Mouse (Mus musculus): ENCODE measurements at regions not wholly inside any gene's neighbourhood (a gene's known extent, or its start where the extent isn't known, plus 50 kb on each side); places are given as distances from the start of the nearest gene placed in this dataset.
A peak's percentile ranks its signal among the peaks of the same experiment; 100 is the strongest.

GRCm38 (mm10) chr10:38288689-38289283 is 532.8 kb downstream of the Rfpl4b start:
- DNase-seq (ENCODE audit: low read depth, low spot score): no peak

DNA sequence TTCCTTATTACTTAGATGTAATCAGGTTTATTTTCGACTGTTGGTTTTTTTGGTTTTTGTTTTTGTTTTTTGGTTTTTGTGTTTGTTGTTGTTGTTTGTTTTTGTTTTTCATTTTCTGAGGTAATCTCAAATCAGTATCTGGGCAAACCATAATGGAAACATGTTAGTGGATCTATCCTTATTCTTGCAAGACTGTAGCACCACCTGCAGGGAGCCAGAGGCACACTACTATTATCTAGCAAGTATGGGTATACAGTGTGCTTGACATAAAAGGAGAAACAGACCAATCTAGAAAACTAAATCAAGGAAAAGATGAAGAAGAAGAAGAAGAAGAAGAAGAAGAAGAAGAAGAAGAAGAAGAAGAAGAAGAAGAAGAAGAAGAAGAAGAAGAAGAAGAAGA is 552.4 kb downstream of the Rfpl4b start:
- peak; percentile 67 for DNase-seq (ENCODE audit: low read depth, low spot score)

GRCm38 (mm10) chr10:38265564-38265963 is 556.0 kb downstream of the Rfpl4b start:
- DNase-seq (ENCODE audit: low read depth, low spot score): no peak

DNA sequence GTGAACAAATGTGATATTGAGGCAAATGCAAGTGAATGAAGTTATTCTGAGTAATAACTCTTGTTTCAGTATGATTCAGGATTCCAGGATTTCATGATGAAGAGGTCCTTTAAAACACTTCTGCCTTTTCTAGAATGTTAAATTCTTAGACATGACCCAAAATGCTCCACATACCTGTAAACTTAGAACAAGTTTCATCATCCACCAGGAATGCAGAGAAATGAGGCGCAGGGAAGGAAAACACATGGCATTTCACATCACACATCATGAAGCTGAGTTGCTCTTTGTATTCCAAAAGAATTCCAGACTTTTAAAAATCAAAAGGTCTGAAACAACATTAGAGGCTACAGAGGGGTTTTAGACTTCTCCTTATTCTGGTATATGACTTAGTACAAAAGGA is 574.8 kb downstream of the Rfpl4b start:
- peak; percentile 55 for DNase-seq (ENCODE audit: low read depth, low spot score)

Data from 3T3-L1 (cell line).